Mouse (Mus musculus): ENCODE measurements around the gene Slf1. TPM values are rescaled to one million over a fixed set of nuclear protein-coding genes. Genes with fewer than 3 reads are reported as not detected.
"Not testable (repeated sequence)": the region's sequence is repeated elsewhere in the genome, so short reads cannot be mapped to it uniquely, and the experiment has no call there.

Gene Slf1
- polyA plus RNA-seq (2012; rRNA removed) = 3.3 and 4.8 TPM in 2 replicates

- Histone ChIP-seq H3K4me1 (ENCODE audit: control insufficient read depth, insufficient read depth, low read length) (no peaks in the 10 kb centered on the region), H3K4me3 (replicated peaks; ENCODE audit: extremely low read depth, low read depth, low read length) (peak within 1 kb of the TSS; percentile 96)
- WGBS = under 1% methylated on average over 65 of the region's 65 CpGs
- DNase-seq = peak; percentile 88
- no peak for TF ChIP-seq CTCF (IDR thresholded peaks at IDR 0.05; ENCODE audit: insufficient read depth, low read length)
- peak; percentile 42; the same call in 1 of the 2 replicates for TF ChIP-seq POLR2A (IDR thresholded peaks at IDR 0.05; ENCODE audit: borderline replicate concordance, extremely low read depth, low read depth, low read length)
Measured at GRCm38 (mm10) chr13:77134931-77135620, at the start of gene Slf1, which contains the start of gene 2210408I21Rik. Slf1 (minus strand) TSS chr13:77135473. 2210408I21Rik (plus strand) TSS chr13:77135540.

- H3K4me3 ChIP-seq (replicated peaks; ENCODE audit: extremely low read depth, low read depth, low read length) = no peak overlapping the region
- no peak for DNase-seq
- TF ChIP-seq POLR2A (IDR thresholded peaks at IDR 0.05; ENCODE audit: borderline replicate concordance, extremely low read depth, low read depth, low read length) (no peak), CTCF (IDR thresholded peaks at IDR 0.05; ENCODE audit: insufficient read depth, low read length) (no peak)
- no peaks in the 10 kb centered on the region for H3K4me1 ChIP-seq (ENCODE audit: control insufficient read depth, insufficient read depth, low read length)
Measured at GRCm38 (mm10) chr13:77177931-77178330, 42.7 kb upstream of the Slf1 start.

DNA sequence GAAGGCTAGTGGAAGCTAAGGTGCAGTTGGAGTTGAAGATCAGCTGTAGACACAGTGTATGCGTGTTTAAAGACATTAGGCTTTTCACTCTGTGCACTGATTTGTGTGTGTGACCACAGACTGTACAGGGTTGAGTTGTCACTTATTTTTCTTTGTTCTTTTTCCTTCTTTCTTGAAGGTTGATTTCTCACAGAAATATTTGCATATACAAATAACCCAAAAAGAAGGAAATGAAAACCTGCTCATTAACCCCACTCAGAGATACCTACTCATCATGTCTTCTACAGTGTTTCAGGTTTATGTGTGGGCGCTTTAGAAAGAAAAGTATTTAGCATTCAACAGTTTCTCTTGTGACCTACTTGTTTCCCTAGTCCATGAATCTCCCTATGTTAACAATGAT is 5.6 kb upstream of the Slf1 start:
- DNase-seq = no peak
- Histone ChIP-seq H3K4me3 (replicated peaks; ENCODE audit: extremely low read depth, low read depth, low read length) (no peak overlapping the region), H3K4me1 (ENCODE audit: control insufficient read depth, insufficient read depth, low read length) (no peaks in the 10 kb centered on the region)
- 89% methylated on average over 2 of the region's 2 CpGs for WGBS
- TF ChIP-seq CTCF (IDR thresholded peaks at IDR 0.05; ENCODE audit: insufficient read depth, low read length) (no peak), POLR2A (IDR thresholded peaks at IDR 0.05; ENCODE audit: borderline replicate concordance, extremely low read depth, low read depth, low read length) (no peak)

DNA sequence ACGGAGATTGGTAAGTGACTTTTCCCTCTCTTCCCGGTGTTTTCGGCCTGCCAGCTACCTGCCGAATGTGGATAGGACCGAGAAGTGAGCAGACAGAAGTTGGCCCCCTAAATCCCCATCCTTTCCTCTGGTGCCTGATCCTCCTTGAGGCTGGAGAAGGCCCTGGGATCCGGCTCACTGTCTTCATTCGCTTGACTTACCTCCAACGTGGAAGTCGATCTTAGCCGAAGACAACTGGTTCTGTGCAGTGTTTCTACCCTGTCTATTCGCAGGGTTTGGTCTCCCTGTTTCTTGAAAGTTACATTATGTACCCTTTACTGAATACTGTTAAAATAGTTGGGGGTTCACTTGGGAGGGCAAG is 328 bp upstream of the Slf1 start:
- no peak for TF ChIP-seq POLR2A (IDR thresholded peaks at IDR 0.05; ENCODE audit: borderline replicate concordance, extremely low read depth, low read depth, low read length)
- TF ChIP-seq CTCF (IDR thresholded peaks at IDR 0.05; ENCODE audit: insufficient read depth, low read length) = no peak
- no peaks in the 10 kb centered on the region for H3K4me1 ChIP-seq (ENCODE audit: control insufficient read depth, insufficient read depth, low read length)

GRCm38 (mm10) chr13:77131132-77131531 is 4.1 kb downstream of the Slf1 start:
- no peak overlapping the region for H3K4me3 ChIP-seq (replicated peaks; ENCODE audit: extremely low read depth, low read depth, low read length)
- 52% methylated on average over 2 of the region's 2 CpGs for WGBS
- no peaks in the 10 kb centered on the region for H3K4me1 ChIP-seq (ENCODE audit: control insufficient read depth, insufficient read depth, low read length)
- DNase-seq = no peak
- TF ChIP-seq POLR2A (IDR thresholded peaks at IDR 0.05; ENCODE audit: borderline replicate concordance, extremely low read depth, low read depth, low read length) (no peak), CTCF (IDR thresholded peaks at IDR 0.05; ENCODE audit: insufficient read depth, low read length) (no peak)

More for the DNA sequence above, 328 bp upstream of the Slf1 start:
- no peak for DNase-seq
- WGBS = 0% methylated on average over 11 of the region's 11 CpGs
- H3K4me3 ChIP-seq (replicated peaks; ENCODE audit: extremely low read depth, low read depth, low read length) = peak overlapping the region; percentile 96

- no peak overlapping the region for H3K4me3 ChIP-seq (replicated peaks; ENCODE audit: extremely low read depth, low read depth, low read length)
- TF ChIP-seq CTCF (IDR thresholded peaks at IDR 0.05; ENCODE audit: insufficient read depth, low read length) (no peak), POLR2A (IDR thresholded peaks at IDR 0.05; ENCODE audit: borderline replicate concordance, extremely low read depth, low read depth, low read length) (no peak)
- no peak for DNase-seq
- H3K4me1 ChIP-seq (ENCODE audit: control insufficient read depth, insufficient read depth, low read length) = no peaks in the 10 kb centered on the region
- WGBS = 81% methylated on average over 2 of the region's 2 CpGs
Measured at GRCm38 (mm10) chr13:77128240-77128639, 7.0 kb downstream of the Slf1 start.

DNA sequence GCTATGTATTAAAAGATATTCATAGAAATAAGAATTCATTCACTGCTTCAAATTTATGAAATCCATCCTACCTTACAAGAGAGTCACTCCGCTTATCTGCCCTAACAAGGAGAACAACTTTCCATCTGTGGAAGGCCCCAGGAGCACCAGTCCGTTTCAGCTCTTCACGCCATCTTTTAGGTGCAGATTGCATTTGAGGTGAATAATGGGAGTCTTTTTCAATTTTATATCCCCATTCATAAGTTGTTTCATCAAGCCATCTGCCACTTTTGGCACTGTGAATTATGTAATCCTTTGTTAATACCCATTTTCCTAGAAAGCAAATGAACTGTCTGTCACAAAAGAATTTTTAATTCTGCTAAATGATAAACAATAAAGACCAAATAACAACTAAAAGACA is 10.1 kb downstream of the Slf1 start:
- Histone ChIP-seq H3K4me3 (replicated peaks; ENCODE audit: extremely low read depth, low read depth, low read length) (no peak overlapping the region), H3K4me1 (ENCODE audit: control insufficient read depth, insufficient read depth, low read length) (no peaks in the 10 kb centered on the region)
- 93% methylated on average over 3 of the region's 3 CpGs for WGBS
- no peak for DNase-seq
- no peak for TF ChIP-seq POLR2A (IDR thresholded peaks at IDR 0.05; ENCODE audit: borderline replicate concordance, extremely low read depth, low read depth, low read length)
- TF ChIP-seq CTCF (IDR thresholded peaks at IDR 0.05; ENCODE audit: insufficient read depth, low read length) = no peak

- no peak for TF ChIP-seq POLR2A (IDR thresholded peaks at IDR 0.05; ENCODE audit: borderline replicate concordance, extremely low read depth, low read depth, low read length)
- no peaks in the 10 kb centered on the region for H3K4me1 ChIP-seq (ENCODE audit: control insufficient read depth, insufficient read depth, low read length)
- H3K4me3 ChIP-seq (replicated peaks; ENCODE audit: extremely low read depth, low read depth, low read length) = no peak overlapping the region
- no peak for DNase-seq
- 94% methylated on average over 4 of the region's 4 CpGs for WGBS
Measured at GRCm38 (mm10) chr13:77118695-77119094, 16.6 kb downstream of the Slf1 start.

GRCm38 (mm10) chr13:77107734-77108133 is 27.5 kb downstream of the Slf1 start:
- DNase-seq = no peak

GRCm38 (mm10) chr13:77092876-77093275 is 42.4 kb downstream of the Slf1 start:
- not testable (repeated sequence) for H3K4me1 ChIP-seq (ENCODE audit: control insufficient read depth, insufficient read depth, low read length); H3K4me3 ChIP-seq (replicated peaks; ENCODE audit: extremely low read depth, low read depth, low read length); DNase-seq
- 90% methylated on average over 1 of the region's 1 CpGs for WGBS

More at GRCm38 (mm10) chr13:77107734-77108133, 27.5 kb downstream of the Slf1 start:
- TF ChIP-seq POLR2A (IDR thresholded peaks at IDR 0.05; ENCODE audit: borderline replicate concordance, extremely low read depth, low read depth, low read length) (no peak), CTCF (IDR thresholded peaks at IDR 0.05; ENCODE audit: insufficient read depth, low read length) (no peak)
- Histone ChIP-seq H3K4me1 (ENCODE audit: control insufficient read depth, insufficient read depth, low read length) (no peaks in the 10 kb centered on the region), H3K4me3 (replicated peaks; ENCODE audit: extremely low read depth, low read depth, low read length) (no peak overlapping the region)

Measured in lung, adult 2 months (tissue).